ENCODE assay signal across 18 mouse cellular contexts in the genomic region with DNA sequence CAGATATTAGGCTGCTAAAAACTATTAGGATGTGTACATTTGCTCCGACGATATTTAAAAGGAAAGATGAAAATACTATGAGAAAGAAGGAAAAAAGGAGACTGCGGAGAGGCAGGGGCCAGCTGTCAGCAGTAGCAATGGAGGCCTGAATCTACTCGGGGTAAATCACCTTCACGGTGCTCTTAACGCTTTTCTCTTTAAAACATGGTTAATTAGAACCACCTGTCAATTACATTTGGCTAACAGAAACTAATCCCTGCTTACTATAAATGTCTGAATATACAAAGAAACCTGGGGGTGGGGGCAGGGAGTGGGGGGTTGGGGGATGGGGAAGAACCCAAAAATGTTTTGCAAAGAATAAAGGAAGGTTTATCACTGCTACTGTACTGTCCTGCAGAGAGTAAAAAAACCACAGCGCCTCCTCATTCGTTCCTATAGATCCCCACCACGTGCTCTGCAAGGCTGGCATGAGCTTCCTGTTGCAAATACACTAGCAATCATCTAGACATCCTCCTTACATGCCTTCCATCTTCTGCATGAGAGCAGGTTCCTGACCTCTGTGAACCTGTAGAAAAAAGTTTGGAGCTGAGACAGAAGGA.
"Had no signal": no experiment of that assay in that cellular context is flagged by ENCODE, and none has a peak within 500 bp of the region (broad histone marks: within the 10 kb centered on the region; RNA-seq: fewer than 3 reads in every experiment).

No protein-coding gene starts in this region.

- ATAC-seq: liver, embryonic 12.5 days; midbrain, embryonic 15.5 days had no signal

- H3K4me1 ChIP-seq: liver, embryonic 12.5 days; neural tube, embryonic 13.5 days; stomach, embryonic 15.5 days had no signal

- H3K9me3 ChIP-seq: limb, embryonic 15.5 days; liver, embryonic 12.5 days; midbrain, embryonic 10.5 days; midbrain, embryonic 15.5 days; neural tube, embryonic 13.5 days; stomach, embryonic 15.5 days had no signal

- H3K4me2 ChIP-seq: limb, embryonic 15.5 days; liver, embryonic 12.5 days; lung, embryonic 14.5 days; midbrain, embryonic 15.5 days; neural tube, embryonic 13.5 days; stomach, embryonic 15.5 days had no signal

- H3K36me3 ChIP-seq: limb, embryonic 15.5 days; liver, embryonic 12.5 days; midbrain, embryonic 10.5 days; midbrain, embryonic 15.5 days; neural tube, embryonic 13.5 days; stomach, embryonic 15.5 days had no signal

- DNase-seq: kidney, adult 9 months; kidney, postnatal 36 days; layer of hippocampus, adult 9-11 months; layer of hippocampus, postnatal 36 days; lung, postnatal 10 days; lung, postnatal 4 days; retina, postnatal 1 day; right cerebral cortex, postnatal 4 days; thymus, adult 2 months; thymus, postnatal 25 days had no signal

- H3K9ac ChIP-seq: limb, embryonic 15.5 days; liver, embryonic 12.5 days; lung, embryonic 14.5 days; midbrain, embryonic 15.5 days; neural tube, embryonic 13.5 days; stomach, embryonic 15.5 days had no signal

- H3K4me3 ChIP-seq: limb, embryonic 15.5 days; liver, embryonic 12.5 days; midbrain, embryonic 10.5 days; midbrain, embryonic 15.5 days; neural tube, embryonic 13.5 days; stomach, embryonic 15.5 days had no signal

- H3K27ac ChIP-seq: kidney, postnatal 0 days; limb, embryonic 15.5 days; liver, embryonic 12.5 days; midbrain, embryonic 10.5 days; midbrain, embryonic 15.5 days; neural tube, embryonic 13.5 days; stomach, embryonic 15.5 days had no signal

- H3K27me3 ChIP-seq: limb, embryonic 15.5 days; liver, embryonic 12.5 days; midbrain, embryonic 15.5 days; neural tube, embryonic 13.5 days; stomach, embryonic 15.5 days had no signal
